Mouse (Mus musculus) NIH3T3 (cell line): ENCODE measurements around the gene Tomm40.
A peak's percentile ranks its signal among the peaks of the same experiment; 100 is the strongest.

ENCODE experiments used
- DNase-seq: peaks from one replicate; pipeline ENCODE4 v3.0.0-alpha.2; 2012; ENCODE audit warnings: low read depth

Tomm40 gene

GRCm38 (mm10) chr7:19744590-19745385 lies 29.6 kb upstream of the Tomm40 start:
- no peak for DNase-seq

GRCm38 (mm10) chr7:19743791-19744190 lies 28.6 kb upstream of the Tomm40 start:
- no peak for DNase-seq

GRCm38 (mm10) chr7:19742468-19742867 lies 27.2 kb upstream of the Tomm40 start:
- DNase-seq = no peak

GRCm38 (mm10) chr7:19741329-19742031 lies 26.2 kb upstream of the Tomm40 start:
- DNase-seq = no peak

GRCm38 (mm10) chr7:19740269-19740668 lies 25.0 kb upstream of the Tomm40 start:
- peak; percentile 24 for DNase-seq

- DNase-seq = no peak
Observed at GRCm38 (mm10) chr7:19738771-19739170, 23.5 kb upstream of the Tomm40 start.

- DNase-seq = no peak
Observed at GRCm38 (mm10) chr7:19736389-19737057, 21.3 kb upstream of the Tomm40 start.

GRCm38 (mm10) chr7:19734178-19734666 lies 19.0 kb upstream of the Tomm40 start:
- DNase-seq = no peak

- peak; percentile 46 for DNase-seq
Observed at GRCm38 (mm10) chr7:19726541-19726940, 11.3 kb upstream of the Tomm40 start.

- no peak for DNase-seq
Observed at GRCm38 (mm10) chr7:19724167-19724566, 8.9 kb upstream of the Tomm40 start.

GRCm38 (mm10) chr7:19722754-19723195 lies 7.5 kb upstream of the Tomm40 start:
- no peak for DNase-seq

- DNase-seq = no peak
Observed at GRCm38 (mm10) chr7:19719200-19719599, 4.0 kb upstream of the Tomm40 start.

GRCm38 (mm10) chr7:19718297-19718952 lies 3.2 kb upstream of the Tomm40 start:
- no peak for DNase-seq

- no peak for DNase-seq
Observed at GRCm38 (mm10) chr7:19717346-19717745, 2.1 kb upstream of the Tomm40 start.

GRCm38 (mm10) chr7:19716822-19717221 lies 1.6 kb upstream of the Tomm40 start:
- DNase-seq = no peak

GRCm38 (mm10) chr7:19716055-19716682 lies 931 bp upstream of the Tomm40 start:
- DNase-seq = no peak

- peak; percentile 29 for DNase-seq
Observed at GRCm38 (mm10) chr7:19714836-19715235, 402 bp downstream of the Tomm40 start.

GRCm38 (mm10) chr7:19713598-19713997 lies 1.6 kb downstream of the Tomm40 start:
- no peak for DNase-seq

GRCm38 (mm10) chr7:19713196-19713595 lies 2.0 kb downstream of the Tomm40 start:
- DNase-seq = peak; percentile 54

GRCm38 (mm10) chr7:19712414-19712813 lies 2.8 kb downstream of the Tomm40 start:
- peak; percentile 61 for DNase-seq

- no peak for DNase-seq
Observed at GRCm38 (mm10) chr7:19710650-19711049, 4.6 kb downstream of the Tomm40 start.

GRCm38 (mm10) chr7:19705271-19705670 lies 10.0 kb downstream of the Tomm40 start:
- no peak for DNase-seq
